Mouse (Mus musculus): ENCODE results near the gene Slc9a8.

- TF ChIP-seq CTCF (IDR thresholded peaks at IDR 0.05; ENCODE audit: control insufficient read depth, insufficient read depth, insufficient read length): no peak
- TF ChIP-seq USF1 (IDR thresholded peaks at IDR 0.05; ENCODE audit: low read depth): peak; percentile 75
These were observed 47.2 kb upstream of the Slc9a8 start for GRCm38 (mm10) chr2:167374191-167374805.
